Mouse (Mus musculus) skeletal muscle tissue, adult 2 months (tissue): ENCODE measurements around the gene Skint8.
"Not testable (repeated sequence)": the region's sequence is repeated elsewhere in the genome, so short reads cannot be mapped to it uniquely, and the experiment has no call there.

Source experiments
- DNase-seq: peaks from one replicate; pipeline ENCODE4 v3.0.0-alpha.2; 2012; ENCODE audit warnings: low read depth, low spot score

Gene Skint8

DNA sequence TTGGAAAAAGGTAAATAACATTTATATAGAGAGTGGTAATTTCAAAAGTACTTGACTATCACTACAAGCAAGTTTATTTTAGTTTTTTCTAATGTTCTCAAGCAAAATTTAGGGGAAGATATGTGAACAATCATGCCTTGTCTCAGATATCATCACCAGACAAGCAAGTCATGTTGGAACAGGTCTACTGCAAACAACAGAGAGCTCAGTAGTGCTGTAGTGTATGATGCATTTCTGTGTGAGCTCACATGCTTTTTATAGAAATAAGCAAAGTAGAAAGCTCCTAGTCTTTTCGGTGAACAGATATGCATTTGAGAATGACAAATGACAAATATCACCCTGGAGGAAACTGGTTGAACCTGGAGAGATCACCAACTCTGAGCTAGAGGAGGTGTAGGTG, at the start of gene Skint8:
TSS of gene Skint8 (plus strand) at position 301 of the 400 bp plus-strand sequence.
- no peak for DNase-seq

DNA sequence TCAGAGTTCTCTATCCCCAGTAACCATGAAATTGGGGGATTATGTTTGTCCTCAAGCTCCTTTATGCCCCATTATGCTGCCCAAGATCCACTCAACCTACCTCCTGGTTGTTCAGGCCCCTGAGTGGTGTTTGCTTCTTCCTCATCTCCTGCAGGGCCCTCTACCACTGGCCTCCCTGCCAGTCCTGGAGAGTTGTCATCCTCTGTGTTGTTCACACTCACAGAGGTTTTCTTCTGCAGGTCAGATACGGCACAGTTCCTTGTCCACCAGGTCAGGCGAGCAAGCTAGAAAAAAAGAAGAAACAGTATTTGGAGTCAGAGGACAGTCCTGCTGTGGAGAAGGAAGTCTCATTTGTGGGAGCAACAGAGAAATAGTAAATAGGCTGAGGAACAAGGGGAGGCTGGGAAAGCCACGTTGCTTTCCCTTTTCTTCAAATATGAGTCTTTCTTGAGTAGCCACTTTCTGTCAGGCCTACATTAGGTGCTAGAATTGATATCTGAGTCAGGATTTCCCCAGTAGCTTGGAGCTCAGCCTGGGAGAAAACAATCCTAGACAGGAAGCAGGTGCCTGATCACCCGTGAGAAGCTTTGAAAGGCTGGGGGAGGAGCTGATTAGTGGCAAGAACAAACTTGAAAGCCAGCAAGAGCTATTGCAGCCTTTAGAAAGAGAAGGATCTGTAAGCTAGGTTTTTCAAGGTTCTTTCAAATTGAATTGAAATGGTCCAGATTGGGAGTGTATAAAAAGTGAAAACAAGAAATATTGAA, 38.9 kb upstream of the Skint8 start:
- DNase-seq = no peak

DNA sequence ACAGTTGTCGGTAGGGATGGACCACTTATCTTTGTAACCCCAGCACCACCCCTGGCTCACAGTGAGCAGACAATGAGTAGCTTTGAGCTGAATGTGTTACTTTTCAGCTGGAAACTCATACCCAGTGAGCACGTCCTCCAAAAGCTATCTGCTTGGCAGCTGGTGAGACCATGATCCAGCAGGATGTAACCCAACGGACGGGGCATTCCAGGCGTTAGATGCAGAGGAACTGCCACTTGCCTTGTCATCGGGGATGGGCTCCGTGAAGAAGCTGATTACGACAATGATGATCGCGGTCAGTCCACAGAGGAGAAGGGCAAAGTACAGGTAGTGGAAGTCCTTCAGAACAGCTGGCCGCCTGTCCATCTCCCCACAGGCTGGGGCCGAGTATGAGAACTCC, 35.6 kb upstream of the Skint8 start:
- DNase-seq = no peak

DNA sequence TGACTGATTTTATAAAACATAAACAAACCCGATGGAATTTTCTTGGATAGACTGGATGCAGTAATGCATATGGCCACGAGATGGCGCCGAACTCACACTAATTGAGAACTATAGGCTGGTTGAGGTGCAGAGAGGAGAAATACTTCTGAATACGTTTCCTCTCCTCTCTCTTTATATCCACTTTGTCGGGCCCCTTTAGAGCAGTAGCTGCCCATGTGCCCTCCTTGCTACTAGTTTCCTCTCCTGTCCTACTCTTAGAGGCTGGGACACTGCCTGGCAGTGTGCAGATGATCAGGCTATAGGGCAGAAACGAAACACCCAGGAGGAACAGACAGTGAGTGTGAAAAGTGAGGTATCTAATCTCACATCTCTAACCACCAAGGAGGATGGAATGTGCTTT, 33.2 kb upstream of the Skint8 start:
- peak; percentile 12 for DNase-seq

DNA sequence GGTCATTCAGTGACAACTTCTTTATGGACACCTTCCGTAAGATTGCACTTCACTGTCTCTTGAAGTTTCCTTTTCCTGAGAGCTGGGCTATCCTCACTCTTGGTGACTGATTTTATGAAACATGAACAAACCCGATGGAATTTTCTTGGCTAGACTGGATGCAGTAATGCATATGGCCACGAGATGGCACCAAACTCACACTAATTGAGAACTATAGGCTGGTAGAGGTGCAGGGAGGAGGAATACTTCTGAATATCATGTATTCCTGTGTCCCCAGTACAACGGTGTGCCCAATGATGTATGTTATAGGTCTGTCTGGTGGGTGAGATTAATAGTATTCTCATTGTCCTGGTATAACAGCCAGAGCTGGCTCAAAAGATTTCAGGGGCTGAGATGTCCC, 32.6 kb upstream of the Skint8 start:
- DNase-seq = peak; percentile 20

DNA sequence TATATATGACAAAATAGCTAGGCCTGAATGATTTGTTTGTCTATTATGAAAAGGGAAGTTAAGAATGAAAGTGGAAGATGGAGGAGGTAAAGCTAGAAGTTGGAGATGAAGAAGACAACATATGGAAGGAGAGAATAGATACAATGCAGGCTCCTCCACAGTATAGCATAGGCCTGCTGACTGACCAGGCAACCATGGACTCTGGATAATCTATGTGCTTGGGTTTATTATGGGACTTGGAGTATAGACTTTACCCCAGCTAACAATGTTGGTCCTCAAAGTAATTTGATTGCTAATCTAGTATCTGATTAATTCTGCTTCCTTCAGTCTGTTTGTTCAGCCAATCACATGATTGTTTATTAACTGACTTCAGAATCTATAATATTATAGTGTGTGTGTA, 27.1 kb upstream of the Skint8 start:
- DNase-seq = no peak

DNA sequence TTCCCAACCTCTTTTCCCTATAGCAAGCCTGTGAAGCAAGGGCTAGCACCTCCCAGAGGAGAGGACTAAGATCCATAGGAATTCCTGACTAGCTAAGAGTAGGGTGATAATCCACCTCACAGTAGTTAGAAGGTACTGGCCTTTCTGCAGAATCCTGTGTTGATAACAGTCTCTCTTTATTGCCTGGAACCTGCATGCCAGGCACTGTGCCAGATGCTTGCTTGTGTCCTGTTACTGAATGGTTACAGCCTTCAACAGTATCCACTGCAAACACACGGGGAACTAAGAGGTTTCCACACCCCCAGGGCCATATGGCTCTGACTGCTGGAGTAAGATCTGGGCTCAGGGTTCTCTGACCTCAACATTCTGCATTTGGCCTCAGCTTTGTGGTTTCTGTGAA, 21.4 kb upstream of the Skint8 start:
- DNase-seq = no peak

DNA sequence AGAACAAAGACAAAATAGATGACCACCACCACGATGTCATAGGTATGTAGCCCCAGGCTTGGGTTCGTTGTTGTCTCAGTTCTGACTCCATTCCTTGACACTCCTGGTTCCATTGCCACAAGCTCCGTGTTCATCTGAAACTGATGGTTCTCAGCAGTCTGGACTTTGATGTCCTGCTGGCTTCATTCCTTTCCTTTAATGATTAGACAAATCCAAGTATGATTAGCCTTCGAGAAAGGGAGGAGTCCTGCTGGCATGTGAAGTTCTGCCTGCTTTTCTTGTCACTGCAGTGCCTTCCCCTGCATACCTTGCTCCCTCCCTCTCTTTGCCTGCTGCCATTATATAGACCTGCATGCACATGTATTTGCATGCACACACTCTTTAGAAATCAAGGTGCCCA, 20.6 kb upstream of the Skint8 start:
- DNase-seq = no peak

DNA sequence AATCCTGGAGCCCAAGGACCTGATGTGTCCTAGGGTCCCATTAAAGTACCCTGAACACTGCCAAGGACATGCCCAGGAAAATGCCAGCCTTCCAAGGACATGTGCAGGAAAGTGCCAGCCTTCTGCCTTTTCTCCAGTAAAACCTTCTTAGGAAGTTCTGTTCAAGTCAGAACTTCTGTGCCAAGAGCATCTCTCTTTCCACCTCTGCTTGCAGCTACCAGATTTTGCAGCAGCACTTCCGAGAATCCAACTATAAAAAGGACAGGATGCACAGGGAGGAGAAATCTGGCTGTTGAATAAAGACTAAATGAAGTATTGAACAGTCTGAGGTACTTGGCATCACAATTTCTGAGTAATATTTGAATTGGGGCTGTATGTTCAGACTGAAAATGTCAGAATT, 18.7 kb upstream of the Skint8 start:
- DNase-seq = not testable (repeated sequence)

DNA sequence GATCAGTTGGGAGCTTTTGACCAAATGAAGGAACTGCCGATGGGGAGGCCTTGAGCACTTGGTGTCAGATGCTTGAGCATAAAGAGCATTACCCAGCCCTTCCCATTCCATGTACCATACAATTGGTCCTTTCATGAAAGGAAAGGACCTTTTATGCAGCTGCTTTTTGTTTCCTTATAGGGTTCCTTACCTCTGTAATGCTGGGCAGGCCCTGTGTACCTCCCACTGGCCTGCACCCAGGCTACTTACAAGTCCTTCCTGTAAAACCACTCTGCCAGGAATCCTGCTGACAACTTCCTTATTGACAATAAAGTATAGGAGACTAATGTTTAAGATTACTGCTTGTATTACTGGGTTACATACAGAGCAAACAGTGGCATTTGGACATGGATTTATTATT, 17.7 kb upstream of the Skint8 start:
- DNase-seq = no peak

DNA sequence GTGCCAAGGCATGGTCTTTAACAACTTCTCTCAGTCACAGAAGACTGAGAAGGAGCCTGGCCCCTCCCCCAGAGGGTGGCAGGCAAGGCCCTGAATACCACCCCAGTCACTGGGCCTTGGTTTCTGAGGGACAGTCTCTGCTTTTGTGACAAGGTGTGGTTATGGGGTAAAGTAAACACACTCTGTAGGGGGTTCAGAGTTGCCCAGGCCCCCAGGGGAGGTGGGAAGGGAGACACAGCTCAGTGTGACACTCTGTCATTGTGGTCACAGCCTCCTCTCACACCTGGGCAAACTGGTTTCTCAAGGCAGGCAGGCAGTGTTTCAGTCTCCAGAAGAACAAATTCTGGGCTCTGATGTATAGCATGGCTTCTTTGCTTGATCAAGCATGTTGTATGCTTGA, 16.4 kb upstream of the Skint8 start, which contains the start of gene Slc5a9:
TSS of gene Slc5a9 (minus strand) at position 144 of the 400 bp plus-strand sequence.
- no peak for DNase-seq

DNA sequence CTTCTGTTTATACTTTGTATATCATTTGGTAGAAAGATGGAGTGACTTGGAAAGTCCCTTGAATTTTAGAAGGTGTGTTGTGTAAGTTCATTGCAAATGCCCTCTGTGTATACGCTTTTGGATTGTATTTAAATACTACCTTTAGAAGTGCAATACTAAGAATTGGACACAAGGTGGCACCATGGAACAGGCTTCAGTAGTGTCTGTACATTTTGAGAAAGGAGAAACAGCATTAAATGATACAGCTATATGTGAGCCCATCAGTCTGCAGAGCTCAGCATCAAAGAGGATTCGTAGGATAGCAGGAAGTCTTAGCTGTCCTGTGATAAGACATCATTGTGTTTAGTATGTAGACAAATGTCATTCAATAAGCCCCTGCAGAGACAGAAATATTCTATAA, 11.3 kb upstream of the Skint8 start:
- no peak for DNase-seq

DNA sequence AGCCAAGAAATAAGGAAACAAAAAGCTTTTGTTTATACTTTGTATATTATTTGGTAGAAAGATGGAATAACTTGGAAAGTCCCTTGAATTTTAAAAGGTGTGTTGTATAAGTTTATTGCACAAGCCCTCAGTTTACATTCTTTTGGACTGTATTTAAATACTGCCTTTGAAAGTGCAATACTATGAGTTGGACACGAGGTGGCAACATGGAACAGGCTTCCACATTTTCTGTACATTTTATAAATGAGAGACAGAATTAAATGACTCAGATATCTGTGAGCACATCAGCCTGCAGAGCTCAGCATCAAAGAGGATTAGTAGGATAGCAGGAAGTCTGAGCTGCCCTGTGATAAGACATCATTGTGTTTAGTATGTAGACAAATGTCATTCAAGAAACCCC, 42.1 kb downstream of the Skint8 start:
- no peak for DNase-seq

DNA sequence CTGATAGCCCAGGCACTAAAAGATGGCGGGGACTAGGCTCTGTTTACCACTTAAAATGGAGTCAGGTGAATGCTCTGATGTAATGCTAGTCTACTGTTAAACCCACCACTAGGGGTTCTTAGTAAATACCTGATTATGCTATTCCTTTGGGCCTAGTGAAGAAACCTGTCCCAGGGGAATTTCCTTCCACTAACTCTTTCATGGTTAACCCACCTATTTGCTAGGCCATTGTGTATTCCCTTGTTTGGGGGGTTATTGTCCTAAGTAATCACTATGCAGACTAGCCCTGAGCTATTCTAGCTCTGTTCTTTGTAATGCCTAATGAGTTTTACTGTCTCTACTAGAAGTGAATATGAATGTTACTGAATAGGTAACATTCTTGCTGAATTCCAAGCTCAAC, 44.0 kb downstream of the Skint8 start:
- not testable (repeated sequence) for DNase-seq

DNA sequence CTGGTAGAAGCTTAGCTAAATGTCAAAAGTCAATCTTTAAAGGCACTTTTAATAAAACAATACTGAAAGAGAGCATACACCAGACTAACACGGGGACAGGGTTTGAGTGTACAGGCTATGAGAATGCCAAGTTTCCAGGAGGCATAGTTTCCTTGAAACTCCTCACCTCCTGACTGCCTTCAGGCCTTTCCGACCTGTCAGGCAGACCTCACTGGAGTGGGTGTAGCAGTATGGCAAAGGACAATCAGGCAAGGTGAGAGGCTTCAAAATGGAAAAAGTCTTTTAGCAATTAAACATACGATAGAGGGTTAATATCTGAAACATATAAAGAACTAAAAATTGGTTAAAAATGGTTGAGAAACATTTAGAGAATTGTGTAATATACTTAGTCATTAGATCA, 44.5 kb downstream of the Skint8 start:
- DNase-seq = no peak

DNA sequence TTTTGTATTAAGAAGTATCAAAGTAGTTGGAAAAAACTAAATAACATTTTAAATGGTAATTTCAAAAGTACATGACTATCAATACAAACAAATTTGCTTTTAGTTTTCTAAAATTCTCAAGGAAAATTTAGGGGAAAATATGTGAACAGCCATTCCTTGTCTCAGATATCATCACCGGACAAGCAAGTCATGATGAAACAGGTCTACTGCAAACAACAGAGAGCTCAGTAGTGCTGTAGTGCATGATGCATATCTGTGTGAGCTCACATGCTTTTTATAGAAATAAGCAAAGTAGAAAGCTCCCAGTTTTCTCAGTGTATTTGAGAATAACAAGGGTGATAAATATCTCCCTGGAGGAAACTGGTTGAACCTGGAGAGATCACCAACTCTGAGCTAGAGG, 53.4 kb downstream of the Skint8 start, which contains the start of gene Skint7:
TSS of gene Skint7 (plus strand) at position 301 of the 400 bp plus-strand sequence.
- no peak for DNase-seq
